Mouse (Mus musculus) ES-Bruce4 (cell line): ENCODE data around the gene Krt9.

Source experiments
- CTCF ChIP-seq: IDR thresholded peaks from one replicate; pipeline ENCODE4 v1.8.1; 2011; ENCODE audit warnings: low read depth, low read length
- EP300 ChIP-seq: IDR thresholded peaks from 2 replicates; pipeline ENCODE4 v1.6.1; 2011; ENCODE audit warnings: low read depth, low read length; ENCODE audit not compliant: insufficient read depth
- POLR2A ChIP-seq: IDR thresholded peaks from one replicate; pipeline ENCODE4 v1.8.1; 2011; ENCODE audit warnings: low read length; ENCODE audit not compliant: insufficient read depth

GRCm38 (mm10) chr11:100192992-100193391, at the start of gene Krt9:
- TF ChIP-seq CTCF (no peak), POLR2A (no peak), EP300 (no peak)
